Mouse (Mus musculus): ENCODE data around the gene Cort.

DNA sequence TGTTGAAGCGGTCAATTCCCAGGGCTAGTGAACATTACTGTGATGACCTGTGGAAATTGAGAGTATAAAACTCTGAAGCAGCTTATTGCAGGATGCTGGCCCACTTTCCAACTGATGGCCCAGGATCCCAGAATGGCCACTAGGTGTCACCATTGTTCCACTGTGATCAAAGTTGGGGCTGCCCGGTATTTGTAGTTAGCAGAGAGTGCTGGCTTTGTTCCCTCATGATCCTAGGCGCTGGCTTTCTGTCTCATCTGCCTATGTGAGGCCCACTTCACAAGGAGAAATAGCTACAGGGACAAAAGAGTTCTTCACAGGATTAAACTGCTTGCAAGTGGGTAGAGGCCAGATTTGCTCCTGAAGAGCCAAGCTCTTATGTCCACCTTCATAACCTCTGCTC lies 17.9 kb upstream of the Cort start:
- TF ChIP-seq POLR2A (IDR thresholded peaks at IDR 0.05; ENCODE audit: control insufficient read depth, extremely low read depth, insufficient read depth, low read length, poor library complexity): no peak
- peak; percentile 62; the same call in 1 of the 2 replicates for TF ChIP-seq CTCF (IDR thresholded peaks at IDR 0.05; ENCODE audit: borderline replicate concordance, control insufficient read depth, extremely low read depth, insufficient read depth, low read length, poor library complexity)
